Mouse (Mus musculus): ENCODE measurements around the gene Zfp408. TPM values are rescaled to one million over a fixed set of nuclear protein-coding genes. Genes with fewer than 3 reads are reported as not detected.

Gene Zfp408
- polyA plus RNA-seq, 1 experiment: 11.8 TPM

DNA sequence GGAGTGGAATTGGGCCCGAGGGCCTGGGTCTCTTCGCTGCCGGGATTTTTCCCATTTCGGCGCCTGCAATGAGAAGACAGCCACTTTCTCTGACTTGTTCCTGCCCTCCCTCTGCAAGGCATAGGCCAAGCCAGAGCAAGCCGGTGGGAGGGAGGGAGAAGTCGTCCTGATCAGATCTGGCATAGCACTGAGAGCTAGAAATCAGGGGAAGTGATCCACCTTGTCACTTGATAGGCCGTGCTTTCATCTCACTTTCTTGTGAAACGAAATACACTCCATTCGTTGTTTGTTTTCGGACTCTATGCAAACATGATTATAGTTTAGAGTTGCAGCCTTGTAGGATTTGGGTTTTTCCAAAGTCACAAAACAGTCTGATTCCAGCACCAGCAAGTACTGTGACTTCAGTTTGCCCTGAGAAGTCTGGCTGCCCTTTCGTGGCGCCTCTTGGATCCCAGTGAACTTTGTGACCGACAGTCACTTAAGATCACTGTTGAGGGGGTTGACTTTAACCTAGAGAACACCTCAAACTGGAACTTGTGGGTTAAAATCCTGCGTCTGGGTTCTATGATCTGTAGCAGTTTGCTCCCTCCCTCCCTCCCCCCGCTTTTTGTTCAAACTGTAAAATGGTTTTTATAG is 887 bp upstream of the Zfp408 start:
- Histone ChIP-seq H3K4me3 (peak overlapping the region; percentile 96), H3K4me2 (ENCODE audit: low read depth) (peak overlapping the region; percentile 86), H3K79me2 (ENCODE audit: control insufficient read depth, insufficient read depth) (peaks cover 55% of the 10 kb centered on the region), H3K36me3 (ENCODE audit: control insufficient read depth, insufficient read depth) (peaks cover 33% of the 10 kb centered on the region), H3K27me3 (ENCODE audit: control insufficient read depth, insufficient read depth, insufficient read length) (no peaks in the 10 kb centered on the region), H3ac (ENCODE audit: control insufficient read depth, insufficient read length) (peak overlapping the region; percentile 42)
- TF ChIP-seq REST (IDR thresholded peaks at IDR 0.05; ENCODE audit: insufficient read depth, insufficient read length) (no peak), POLR2AphosphoS2 (IDR thresholded peaks at IDR 0.05; ENCODE audit: insufficient read length, low read depth) (no peak), MYOD1 (IDR thresholded peaks at IDR 0.05; ENCODE audit: control insufficient read depth in 1 of 3, insufficient read length in 2 of 3, low read depth in 2 of 3) (no peak), TCF12 (IDR thresholded peaks at IDR 0.05; ENCODE audit: insufficient read depth, poor library complexity, severe bottlenecking) (no peak)

DNA sequence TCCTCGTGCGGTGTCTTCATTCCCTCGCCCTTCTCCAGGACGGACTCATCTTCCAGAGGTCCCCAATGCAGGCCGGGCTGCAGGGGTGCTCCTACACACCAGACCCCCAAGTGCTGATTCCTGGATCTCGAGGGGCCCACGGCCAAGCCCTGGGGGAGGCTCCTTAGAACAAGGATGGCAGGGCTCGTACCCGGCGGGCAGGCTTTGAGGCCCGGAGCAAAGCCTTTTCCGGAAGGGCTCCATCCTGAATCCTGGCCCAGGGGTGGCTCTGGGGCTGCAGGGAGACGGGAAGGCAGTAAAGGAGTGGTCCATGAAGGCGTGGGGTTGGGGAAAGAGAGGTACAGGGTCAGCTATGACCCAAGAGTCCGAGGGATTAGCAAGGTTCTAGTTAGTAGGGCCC is 439 bp downstream of the Zfp408 start:
- peak overlapping the region; percentile 96 for H3K4me3 ChIP-seq
- H3K79me2 ChIP-seq (ENCODE audit: control insufficient read depth, insufficient read depth): peaks cover 55% of the 10 kb centered on the region
- TF ChIP-seq MYOG (IDR thresholded peaks at IDR 0.05; ENCODE audit: control insufficient read depth in 1 of 3, insufficient read depth in 1 of 3, insufficient read length in 2 of 3, low read depth in 2 of 3): no peak
- TF ChIP-seq MAX (IDR thresholded peaks at IDR 0.05; ENCODE audit: low read depth): no peak
- TF ChIP-seq USF1 (IDR thresholded peaks at IDR 0.05; ENCODE audit: low read depth): no peak
- no peak for TF ChIP-seq REST (IDR thresholded peaks at IDR 0.05; ENCODE audit: insufficient read depth, insufficient read length)
- no peak for TF ChIP-seq SRF (IDR thresholded peaks at IDR 0.05; ENCODE audit: control insufficient read depth, insufficient read length, low read depth)
- no peak for TF ChIP-seq E2F4 (IDR thresholded peaks at IDR 0.05; ENCODE audit: insufficient read depth)
- TF ChIP-seq POLR2AphosphoS2 (IDR thresholded peaks at IDR 0.05; ENCODE audit: insufficient read length, low read depth): no peak
- no peak for TF ChIP-seq POLR2A (IDR thresholded peaks at IDR 0.05; ENCODE audit: insufficient read length, low read depth)
- TF ChIP-seq CEBPB (IDR thresholded peaks at IDR 0.05; ENCODE audit: insufficient read depth, poor library complexity, severe bottlenecking): no peak
- no peak for TF ChIP-seq TCF12 (IDR thresholded peaks at IDR 0.05; ENCODE audit: insufficient read depth, poor library complexity, severe bottlenecking)
- TF ChIP-seq TCF3 (IDR thresholded peaks at IDR 0.05; ENCODE audit: insufficient read length, low read depth): no peak
- no peak for TF ChIP-seq MYOD1 (IDR thresholded peaks at IDR 0.05; ENCODE audit: control insufficient read depth in 1 of 3, insufficient read length in 2 of 3, low read depth in 2 of 3)
- H3ac ChIP-seq (ENCODE audit: control insufficient read depth, insufficient read length): peak overlapping the region; percentile 42
- peaks cover 32% of the 10 kb centered on the region for H3K36me3 ChIP-seq (ENCODE audit: control insufficient read depth, insufficient read depth)
- peak overlapping the region; percentile 95 for H3K4me2 ChIP-seq (ENCODE audit: low read depth)
- H3K27me3 ChIP-seq (ENCODE audit: control insufficient read depth, insufficient read depth, insufficient read length): no peaks in the 10 kb centered on the region

DNA sequence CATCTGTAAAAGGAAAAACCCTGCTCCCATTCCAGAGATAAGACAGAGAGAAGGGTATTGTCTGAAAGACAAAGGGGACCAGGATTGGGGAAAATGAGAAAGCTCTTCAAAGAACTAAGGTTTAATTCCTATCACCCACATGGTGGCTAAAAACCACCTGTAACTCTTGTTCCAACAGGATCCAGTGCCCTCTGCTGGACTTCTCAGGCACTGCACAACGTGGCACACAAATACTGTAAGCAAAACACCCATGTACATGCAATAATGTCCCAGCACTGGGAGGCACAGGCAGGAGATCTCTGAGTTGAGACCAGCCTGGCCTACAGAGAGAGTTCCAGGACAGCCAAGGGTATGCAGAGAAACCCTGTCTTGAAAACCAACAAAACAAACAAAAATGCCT is 2.9 kb downstream of the Zfp408 start:
- Histone ChIP-seq H3K36me3 (ENCODE audit: control insufficient read depth, insufficient read depth) (peaks cover 39% of the 10 kb centered on the region), H3K79me2 (ENCODE audit: control insufficient read depth, insufficient read depth) (peaks cover 45% of the 10 kb centered on the region), H3K4me2 (ENCODE audit: low read depth) (no peak overlapping the region), H3K27me3 (ENCODE audit: control insufficient read depth, insufficient read depth, insufficient read length) (no peaks in the 10 kb centered on the region), H3K4me3 (no peak overlapping the region), H3ac (ENCODE audit: control insufficient read depth, insufficient read length) (no peak overlapping the region)
- no peak for TF ChIP-seq USF1 (IDR thresholded peaks at IDR 0.05; ENCODE audit: low read depth)
- TF ChIP-seq POLR2A (IDR thresholded peaks at IDR 0.05; ENCODE audit: insufficient read length, low read depth): no peak
- no peak for TF ChIP-seq SRF (IDR thresholded peaks at IDR 0.05; ENCODE audit: control insufficient read depth, insufficient read length, low read depth)
- no peak for TF ChIP-seq MAX (IDR thresholded peaks at IDR 0.05; ENCODE audit: low read depth)
- no peak for TF ChIP-seq POLR2AphosphoS2 (IDR thresholded peaks at IDR 0.05; ENCODE audit: insufficient read length, low read depth)
- no peak for TF ChIP-seq E2F4 (IDR thresholded peaks at IDR 0.05; ENCODE audit: insufficient read depth)
- TF ChIP-seq REST (IDR thresholded peaks at IDR 0.05; ENCODE audit: insufficient read depth, insufficient read length): no peak
- no peak for TF ChIP-seq CEBPB (IDR thresholded peaks at IDR 0.05; ENCODE audit: insufficient read depth, poor library complexity, severe bottlenecking)
- no peak for TF ChIP-seq MYOD1 (IDR thresholded peaks at IDR 0.05; ENCODE audit: control insufficient read depth in 1 of 3, insufficient read length in 2 of 3, low read depth in 2 of 3)

GRCm38 (mm10) chr2:91645811-91646210 is 3.8 kb downstream of the Zfp408 start:
- H3K36me3 ChIP-seq (ENCODE audit: control insufficient read depth, insufficient read depth): peaks cover 39% of the 10 kb centered on the region
- no peak overlapping the region for H3ac ChIP-seq (ENCODE audit: control insufficient read depth, insufficient read length)
- peaks cover 36% of the 10 kb centered on the region for H3K79me2 ChIP-seq (ENCODE audit: control insufficient read depth, insufficient read depth)
- H3K4me3 ChIP-seq: no peak overlapping the region
- peak; percentile 18 for TF ChIP-seq POLR2AphosphoS2 (IDR thresholded peaks at IDR 0.05; ENCODE audit: insufficient read length, low read depth)
- TF ChIP-seq TCF3 (IDR thresholded peaks at IDR 0.05; ENCODE audit: insufficient read length, low read depth): no peak
- H3K4me2 ChIP-seq (ENCODE audit: low read depth): no peak overlapping the region
- no peaks in the 10 kb centered on the region for H3K27me3 ChIP-seq (ENCODE audit: control insufficient read depth, insufficient read depth, insufficient read length)

GRCm38 (mm10) chr2:91645354-91645753 is 4.2 kb downstream of the Zfp408 start:
- peaks cover 39% of the 10 kb centered on the region for H3K36me3 ChIP-seq (ENCODE audit: control insufficient read depth, insufficient read depth)
- H3ac ChIP-seq (ENCODE audit: control insufficient read depth, insufficient read length): no peak overlapping the region
- no peak for TF ChIP-seq MAX (IDR thresholded peaks at IDR 0.05; ENCODE audit: low read depth)
- no peak for TF ChIP-seq MYOG (IDR thresholded peaks at IDR 0.05; ENCODE audit: control insufficient read depth in 1 of 3, insufficient read depth in 1 of 3, insufficient read length in 2 of 3, low read depth in 2 of 3)
- TF ChIP-seq SRF (IDR thresholded peaks at IDR 0.05; ENCODE audit: control insufficient read depth, insufficient read length, low read depth): no peak
- TF ChIP-seq E2F4 (IDR thresholded peaks at IDR 0.05; ENCODE audit: insufficient read depth): no peak
- TF ChIP-seq TCF3 (IDR thresholded peaks at IDR 0.05; ENCODE audit: insufficient read length, low read depth): no peak
- no peaks in the 10 kb centered on the region for H3K27me3 ChIP-seq (ENCODE audit: control insufficient read depth, insufficient read depth, insufficient read length)
- H3K4me3 ChIP-seq: no peak overlapping the region
- H3K79me2 ChIP-seq (ENCODE audit: control insufficient read depth, insufficient read depth): peaks cover 31% of the 10 kb centered on the region
- no peak overlapping the region for H3K4me2 ChIP-seq (ENCODE audit: low read depth)
